ENCODE assay signal across 8 mouse cellular contexts in the genomic region with DNA sequence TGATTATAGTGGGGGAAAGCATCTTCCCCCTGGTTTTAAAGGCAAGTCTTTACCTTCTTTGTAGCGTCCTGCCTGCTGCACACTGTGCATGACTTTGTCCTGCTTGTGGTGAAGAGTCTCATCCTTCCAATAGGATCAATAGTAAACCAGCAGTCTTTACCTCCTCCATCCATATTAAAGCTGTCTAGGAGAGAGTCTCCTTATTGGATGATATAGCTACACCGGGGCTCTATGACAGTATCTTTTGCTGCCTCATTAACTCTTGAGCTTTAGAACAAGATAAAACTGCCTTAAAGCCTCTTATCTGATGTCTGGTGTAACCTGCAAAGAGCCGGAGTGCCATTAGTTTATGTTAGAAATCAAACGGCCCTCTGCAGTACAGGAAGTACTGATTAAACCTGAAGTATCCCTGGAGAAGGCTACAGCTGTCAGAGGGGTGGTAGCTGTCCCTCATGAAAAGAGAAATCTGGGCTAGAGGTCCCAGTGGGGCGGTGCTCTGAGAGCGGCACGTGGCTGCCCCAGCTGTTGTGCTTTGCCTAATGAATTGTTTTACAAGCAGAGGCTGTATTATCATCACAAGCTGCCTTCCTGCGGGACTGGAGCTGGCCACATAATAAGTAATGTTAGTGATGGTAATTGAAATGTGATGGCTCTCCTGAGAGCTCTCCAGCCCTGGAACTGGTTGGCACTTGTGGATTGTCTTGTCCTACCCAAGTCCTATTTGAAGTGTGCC. TPM values are rescaled to one million over a fixed set of nuclear protein-coding genes. Genes with fewer than 3 reads are reported as not detected.
A peak's percentile ranks its signal among the peaks of the same experiment; 100 is the strongest.
DNase-seq lines count a peak whose midpoint lies in the region; ATAC-seq and TF ChIP-seq lines count a peak whose summit lies in the region.

No protein-coding gene starts in this region.

- peak; percentile 72 for ATAC-seq in forebrain, embryonic 16.5 days
- ATAC-seq in midbrain, embryonic 12.5 days (ENCODE audit: low FRiP score, low read depth), result peak; percentile 95

- H3K27me3 ChIP-seq in heart, embryonic 10.5 days (ENCODE audit: insufficient read depth, poor library complexity, severe bottlenecking), result no peaks in the 10 kb centered on the region
- no peaks in the 10 kb centered on the region for H3K27me3 ChIP-seq in forebrain, embryonic 16.5 days (replicated peaks; ENCODE audit: control insufficient read depth, insufficient read depth, low read length)
- H3K27me3 ChIP-seq in kidney, adult 2 months (replicated peaks; ENCODE audit: control insufficient read depth, insufficient read depth, low read length), result no peaks in the 10 kb centered on the region
- peaks cover 18% of the 10 kb centered on the region for H3K27me3 ChIP-seq in midbrain, embryonic 12.5 days

- peaks cover 16% of the 10 kb centered on the region for H3K4me1 ChIP-seq in heart, embryonic 10.5 days
- peaks cover 5% of the 10 kb centered on the region; the same call in 1 of the 2 replicates for H3K4me1 ChIP-seq in forebrain, embryonic 16.5 days (replicated peaks; ENCODE audit: control insufficient read depth, insufficient read depth, low read length)
- no peaks in the 10 kb centered on the region for H3K4me1 ChIP-seq in kidney, adult 2 months (ENCODE audit: control insufficient read depth, insufficient read depth, low read length)
- H3K4me1 ChIP-seq in midbrain, embryonic 12.5 days, result peaks cover 10% of the 10 kb centered on the region

- DNase-seq in heart, adult 11 months, result peak; percentile 95
- no peak for DNase-seq in heart, embryonic 10.5 days (ENCODE audit: low spot score)
- DNase-seq in kidney, adult 2 months, result peak; percentile 12
- no peak for DNase-seq in thymus, postnatal 36 days
- DNase-seq in spleen, postnatal 36 days (ENCODE audit: low spot score in 2 of 2), result no peak
- DNase-seq in right cerebral cortex, adult 2 months (ENCODE audit: low spot score in 2 of 2), result no peak

- H3K4me2 ChIP-seq in forebrain, embryonic 16.5 days (ENCODE audit: low read length), result no peak overlapping the region
- no peak overlapping the region for H3K4me2 ChIP-seq in midbrain, embryonic 12.5 days (replicated peaks)

- no peak overlapping the region for H3K9ac ChIP-seq in forebrain, embryonic 16.5 days (replicated peaks; ENCODE audit: low read depth, low read length)
- no peak overlapping the region for H3K9ac ChIP-seq in midbrain, embryonic 12.5 days (replicated peaks)

- no peak for TF ChIP-seq POLR2A in kidney, adult 2 months (IDR thresholded peaks at IDR 0.05; ENCODE audit: low read depth, low read length)

- no peaks in the 10 kb centered on the region for H3K9me3 ChIP-seq in heart, embryonic 10.5 days
- H3K9me3 ChIP-seq in forebrain, embryonic 16.5 days (ENCODE audit: control insufficient read depth, low read length), result no peaks in the 10 kb centered on the region
- H3K9me3 ChIP-seq in midbrain, embryonic 12.5 days, result no peaks in the 10 kb centered on the region

- 27% methylated on average over 8 of the region's 8 CpGs for WGBS in heart, embryonic 10.5 days
- WGBS in forebrain, embryonic 16.5 days, result 25% methylated on average over 8 of the region's 8 CpGs
- WGBS in kidney, adult 2 months, result 37% methylated on average over 8 of the region's 8 CpGs
- 31% methylated on average over 8 of the region's 8 CpGs for WGBS in midbrain, embryonic 12.5 days

- no peak overlapping the region for H3K4me3 ChIP-seq in heart, embryonic 10.5 days
- no peak overlapping the region for H3K4me3 ChIP-seq in forebrain, embryonic 16.5 days (replicated peaks; ENCODE audit: low read length)
- no peak overlapping the region for H3K4me3 ChIP-seq in kidney, adult 2 months (ENCODE audit: insufficient read depth, low read depth, low read length)
- H3K4me3 ChIP-seq in midbrain, embryonic 12.5 days, result no peak overlapping the region

- no peak for TF ChIP-seq CTCF in kidney, adult 2 months (conservative IDR thresholded peaks at IDR 0.05; ENCODE audit: insufficient read depth, insufficient read length, low read depth, low read length)

- H3K36me3 ChIP-seq in heart, embryonic 10.5 days, result 0 out of 2 replicates have a peak, but pooled peaks cover 2% of the 10 kb centered on the region
- no peaks in the 10 kb centered on the region for H3K36me3 ChIP-seq in forebrain, embryonic 16.5 days (ENCODE audit: control insufficient read depth, insufficient read depth)
- H3K36me3 ChIP-seq in kidney, adult 2 months (ENCODE audit: control insufficient read depth, insufficient read depth, low read length), result no peaks in the 10 kb centered on the region; the same call in none of the 2 replicates
- no peaks in the 10 kb centered on the region for H3K36me3 ChIP-seq in midbrain, embryonic 12.5 days

- H3K27ac ChIP-seq in heart, embryonic 10.5 days, result no peak overlapping the region
- no peak overlapping the region for H3K27ac ChIP-seq in forebrain, embryonic 16.5 days (ENCODE audit: low read length)
- no peak overlapping the region for H3K27ac ChIP-seq in kidney, adult 2 months (ENCODE audit: insufficient read depth, low read depth, low read length)
- 0 out of 2 replicates have a peak overlapping the region, but pooled peaks have one; percentile 15 for H3K27ac ChIP-seq in midbrain, embryonic 12.5 days (replicated peaks)

RNA-seq across cellular contexts. Expression of a gene that starts 36.3 kb away (rescaled TPM):
- 17.7 and 20.5 TPM in 2 replicates for polyA plus RNA-seq in heart, embryonic 10.5 days (2016; fragmentation: Nextera tagmentation; extraction: Ambion mirVana)
- polyA plus RNA-seq in forebrain, embryonic 16.5 days (2015; fragmentation: Nextera tagmentation; extraction: Ambion mirVana), result 40.3 and 41.4 TPM in 2 replicates
- 21.6 and 26.3 TPM in 2 replicates for polyA plus RNA-seq in kidney, adult 2 months (2012; rRNA removed)
- 36.0 and 37.0 TPM in 2 replicates for polyA plus RNA-seq in midbrain, embryonic 12.5 days (2016; fragmentation: Nextera tagmentation; extraction: Ambion mirVana)

RNA-seq across cellular contexts. Expression of a gene that starts 36.7 kb away (rescaled TPM):
- polyA plus RNA-seq in heart, embryonic 10.5 days (2016; fragmentation: Nextera tagmentation; extraction: Ambion mirVana), result 23.8 and 31.3 TPM in 2 replicates
- polyA plus RNA-seq in forebrain, embryonic 16.5 days (2015; fragmentation: Nextera tagmentation; extraction: Ambion mirVana), result 33.3 and 39.9 TPM in 2 replicates
- 245 and 297 TPM in 2 replicates for polyA plus RNA-seq in kidney, adult 2 months (2012; rRNA removed)
- 25.9 and 27.3 TPM in 2 replicates for polyA plus RNA-seq in midbrain, embryonic 12.5 days (2016; fragmentation: Nextera tagmentation; extraction: Ambion mirVana)

Comparison
In these comparisons a context has a peak if more than half of its experiments do, and no peak if none do; other contexts are left out.
1. DNase-seq: peak in heart, adult 11 months (single experiment) and kidney, adult 2 months (single experiment); none in heart, embryonic 10.5 days (single experiment), thymus, postnatal 36 days (0 of 2), spleen, postnatal 36 days (0 of 2) and right cerebral cortex, adult 2 months (0 of 2).